Mouse (Mus musculus) intestine, postnatal 0 days (tissue): ENCODE measurements around the gene Prdm11. TPM values are rescaled to one million over a fixed set of nuclear protein-coding genes. Genes with fewer than 3 reads are reported as not detected.

Source experiments
- ATAC-seq: fragments of 200-750 bp; cut with Nextera tagmentation; 2 replicates; pipeline ENCODE4 v1.8.0; 2017; ENCODE audit warnings: mild to moderate bottlenecking, moderate TSS enrichment, moderate library complexity
- H3K27ac ChIP-seq: fragments of 300-500 bp; sonication (generic); 2 replicates; pipeline ENCODE4 v1.5.1; 2014; ENCODE audit warnings: mild to moderate bottlenecking, low read depth, low read length, moderate library complexity
- H3K27me3 ChIP-seq: fragments of 300-500 bp; sonication (generic); replicated peaks from 2 replicates; pipeline ENCODE4 v1.6.1; 2014; ENCODE audit warnings: low read length, mixed read lengths; ENCODE audit not compliant: control insufficient read depth, insufficient read depth
- H3K36me3 ChIP-seq: fragments of 300-500 bp; sonication (generic); 2 replicates; pipeline ENCODE4 v1.6.1; 2014; ENCODE audit warnings: mild to moderate bottlenecking, moderate library complexity; ENCODE audit not compliant: control insufficient read depth, insufficient read depth
- H3K4me1 ChIP-seq: fragments of 300-500 bp; sonication (generic); replicated peaks from 2 replicates; pipeline ENCODE4 v1.6.1; 2014; ENCODE audit warnings: antibody characterized with exemption, low read length, mixed read lengths; ENCODE audit not compliant: control insufficient read depth, insufficient read depth
- H3K4me2 ChIP-seq: fragments of 300-500 bp; sonication (generic); replicated peaks from 2 replicates; pipeline ENCODE4 v1.6.1; 2014; ENCODE audit warnings: low read depth, mild to moderate bottlenecking, moderate library complexity
- H3K4me3 ChIP-seq: fragments of 300-500 bp; sonication (generic); 2 replicates; pipeline ENCODE4 v1.5.1; 2014; ENCODE audit warnings: low read depth, low read length
- H3K9ac ChIP-seq: fragments of 300-500 bp; sonication (generic); 2 replicates; pipeline ENCODE4 v1.6.1; 2014; ENCODE audit warnings: mild to moderate bottlenecking, low read depth, low read length
- H3K9me3 ChIP-seq: fragments of 300-500 bp; sonication (generic); 2 replicates; pipeline ENCODE4 v1.6.1; 2016; ENCODE audit warnings: mixed run types; ENCODE audit not compliant: control insufficient read depth
- CTCF ChIP-seq: sonication (generic); IDR thresholded peaks from 2 replicates; pipeline ENCODE4 v1.5.1; 2016; ENCODE audit warnings: low read depth, mild to moderate bottlenecking, control low read depth, antibody characterized with exemption, moderate library complexity
- WGBS: fragments of 180-500 bp; shearing (Covaris S2); extraction: QIAGEN DNeasy Blood & Tissue Kit; methylation state at CpG from one replicate; pipeline ENCODE4 v1.1.7; 2014; 5-methylcytosine and 5-hydroxymethylcytosine counted together
- polyA plus RNA-seq: library from polyadenylated mRNA; unstranded; fragments of >200 nt; fragmentation: Nextera tagmentation; extraction: Ambion mirVana; gene quantifications from 2 replicates; pipeline ENCODE4 v1.2.1, GENCODE M21; 2015

Gene Prdm11
- polyA plus RNA-seq, 1 experiment from 2014 or later = 2.3 TPM

DNA sequence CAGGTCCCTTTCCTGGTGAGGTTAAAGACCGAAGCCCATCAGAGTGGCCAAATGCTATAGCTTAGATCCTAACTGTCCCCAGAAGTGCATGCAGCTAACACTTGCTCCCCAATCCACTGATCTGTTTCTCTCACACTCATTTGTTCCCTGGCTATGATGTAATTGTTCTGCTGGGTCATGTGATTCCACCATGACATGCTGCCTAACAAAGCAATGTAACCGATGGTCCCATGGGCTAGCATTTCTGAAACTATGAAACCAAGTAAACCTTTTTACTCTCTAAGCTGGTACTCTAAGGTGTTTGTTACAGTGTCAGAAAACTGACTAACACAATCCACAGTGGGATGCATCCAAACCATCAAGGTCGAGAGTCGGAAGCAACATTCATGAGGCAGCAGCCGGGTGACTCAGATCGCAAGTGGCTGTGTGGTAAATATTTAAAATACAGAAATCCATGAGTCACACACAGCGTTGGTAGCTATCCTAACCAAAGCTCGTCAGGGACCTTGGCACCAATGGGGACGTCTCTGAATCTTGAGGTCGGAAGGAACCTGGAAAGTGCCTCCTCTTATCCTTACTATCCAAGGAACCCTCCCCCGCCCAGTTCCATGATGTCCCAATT, 100.7 kb downstream of the Prdm11 start:
- no peak for ATAC-seq
- Histone ChIP-seq H3K9me3 (no peaks in the 10 kb centered on the region), H3K9ac (no peak overlapping the region), H3K36me3 (no peaks in the 10 kb centered on the region), H3K4me1 (no peaks in the 10 kb centered on the region), H3K27me3 (no peaks in the 10 kb centered on the region), H3K4me3 (no peak overlapping the region), H3K4me2 (no peak overlapping the region), H3K27ac (no peak overlapping the region)
- TF ChIP-seq CTCF = no peak
- 88% methylated on average over 11 of the region's 11 CpGs for WGBS

DNA sequence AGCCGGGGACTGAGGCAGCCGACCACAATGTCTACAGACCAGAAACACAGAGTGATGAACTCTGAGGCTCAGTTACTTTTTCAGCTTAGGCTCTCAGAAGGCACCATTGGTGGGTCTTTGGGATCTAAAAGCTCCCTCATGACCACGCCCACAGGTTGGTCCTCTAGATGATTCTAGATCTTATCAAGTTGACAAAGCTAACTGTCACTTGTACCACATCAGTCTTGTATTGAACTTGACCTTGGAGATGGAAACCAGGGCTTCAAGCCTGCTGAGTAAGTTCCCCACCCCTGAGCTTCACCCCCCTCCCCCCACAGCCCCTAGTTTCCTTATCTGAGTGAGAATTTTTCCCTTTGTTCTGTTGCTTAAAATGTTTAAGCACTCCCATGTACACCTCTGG, 101.6 kb downstream of the Prdm11 start:
- no peaks in the 10 kb centered on the region for H3K4me1 ChIP-seq
- WGBS = 86% methylated on average over 3 of the region's 3 CpGs
- H3K27ac ChIP-seq = no peak overlapping the region
- ATAC-seq = no peak
- no peak overlapping the region for H3K4me3 ChIP-seq
- no peak for TF ChIP-seq CTCF
- H3K36me3 ChIP-seq = no peaks in the 10 kb centered on the region
- H3K9me3 ChIP-seq = no peaks in the 10 kb centered on the region
- H3K27me3 ChIP-seq = no peaks in the 10 kb centered on the region
- no peak overlapping the region for H3K9ac ChIP-seq
- H3K4me2 ChIP-seq = no peak overlapping the region

DNA sequence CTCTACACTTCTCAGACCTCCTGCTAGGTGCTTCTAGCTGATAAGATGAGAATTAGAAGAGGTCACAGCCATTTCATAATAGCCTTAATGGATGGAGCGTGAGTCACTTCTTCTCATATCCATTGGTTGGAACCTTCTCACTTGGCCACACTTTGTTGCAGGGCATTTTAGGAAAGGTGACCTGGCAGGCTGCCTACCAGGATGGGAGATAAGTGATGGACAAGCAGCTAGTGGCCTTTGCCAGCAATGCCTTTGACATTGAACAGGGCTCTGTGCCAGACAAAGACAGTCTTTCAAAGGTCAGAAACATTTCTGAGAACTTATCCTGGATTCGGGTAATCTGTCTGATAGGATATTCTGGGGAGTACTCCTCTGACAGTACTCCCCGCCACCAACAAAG, 102.6 kb downstream of the Prdm11 start:
- Histone ChIP-seq H3K4me3 (no peak overlapping the region), H3K27ac (no peak overlapping the region), H3K36me3 (no peaks in the 10 kb centered on the region), H3K4me2 (no peak overlapping the region), H3K27me3 (no peaks in the 10 kb centered on the region), H3K9ac (no peak overlapping the region), H3K9me3 (no peaks in the 10 kb centered on the region), H3K4me1 (no peaks in the 10 kb centered on the region)
- no peak for TF ChIP-seq CTCF
- ATAC-seq = no peak
- 84% methylated on average over 3 of the region's 3 CpGs for WGBS

GRCm38 (mm10) chr2:92941463-92941862, 104.5 kb downstream of the Prdm11 start:
- ATAC-seq = no peak

DNA sequence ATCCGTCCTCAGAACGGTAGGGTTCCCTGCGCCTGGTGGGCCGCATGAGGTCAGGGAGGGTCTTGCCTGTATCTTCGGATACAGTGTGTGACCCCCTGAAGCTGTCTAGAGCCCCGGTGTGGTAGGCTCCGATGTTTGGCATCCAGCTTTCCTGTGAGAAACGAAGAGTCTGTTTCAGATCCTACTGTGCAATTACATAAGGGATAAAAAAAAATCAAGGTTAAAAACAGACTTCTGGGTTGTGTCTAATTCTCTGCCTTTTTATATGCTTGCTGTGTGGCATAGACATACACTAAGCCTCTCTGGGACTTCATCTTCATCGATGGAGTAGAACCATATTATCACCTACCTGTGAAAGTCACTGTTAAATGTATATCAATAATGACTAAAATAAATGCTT, 105.0 kb downstream of the Prdm11 start:
- 91% methylated on average over 9 of the region's 9 CpGs for WGBS
- ATAC-seq = no peak

More at GRCm38 (mm10) chr2:92941463-92941862, 104.5 kb downstream of the Prdm11 start:
- Histone ChIP-seq H3K4me1 (no peaks in the 10 kb centered on the region), H3K27ac (no peak overlapping the region), H3K9ac (no peak overlapping the region), H3K27me3 (no peaks in the 10 kb centered on the region), H3K4me2 (no peak overlapping the region), H3K9me3 (no peaks in the 10 kb centered on the region), H3K4me3 (no peak overlapping the region), H3K36me3 (no peaks in the 10 kb centered on the region)
- 74% methylated on average over 3 of the region's 3 CpGs for WGBS
- no peak for TF ChIP-seq CTCF

GRCm38 (mm10) chr2:92938827-92939226, 107.1 kb downstream of the Prdm11 start:
- Histone ChIP-seq H3K4me2 (no peak overlapping the region), H3K9ac (no peak overlapping the region), H3K4me3 (no peak overlapping the region), H3K36me3 (no peaks in the 10 kb centered on the region), H3K27me3 (no peaks in the 10 kb centered on the region), H3K9me3 (no peaks in the 10 kb centered on the region), H3K4me1 (no peaks in the 10 kb centered on the region), H3K27ac (no peak overlapping the region)
- TF ChIP-seq CTCF = no peak
- ATAC-seq = no peak
- 99% methylated on average over 6 of the region's 7 CpGs for WGBS

More for the DNA sequence above, 105.0 kb downstream of the Prdm11 start:
- TF ChIP-seq CTCF = no peak
- no peak overlapping the region for H3K27ac ChIP-seq
- H3K9me3 ChIP-seq = no peaks in the 10 kb centered on the region
- no peaks in the 10 kb centered on the region for H3K4me1 ChIP-seq
- no peak overlapping the region for H3K4me3 ChIP-seq
- H3K36me3 ChIP-seq = no peaks in the 10 kb centered on the region
- H3K9ac ChIP-seq = no peak overlapping the region
- no peak overlapping the region for H3K4me2 ChIP-seq
- no peaks in the 10 kb centered on the region for H3K27me3 ChIP-seq

DNA sequence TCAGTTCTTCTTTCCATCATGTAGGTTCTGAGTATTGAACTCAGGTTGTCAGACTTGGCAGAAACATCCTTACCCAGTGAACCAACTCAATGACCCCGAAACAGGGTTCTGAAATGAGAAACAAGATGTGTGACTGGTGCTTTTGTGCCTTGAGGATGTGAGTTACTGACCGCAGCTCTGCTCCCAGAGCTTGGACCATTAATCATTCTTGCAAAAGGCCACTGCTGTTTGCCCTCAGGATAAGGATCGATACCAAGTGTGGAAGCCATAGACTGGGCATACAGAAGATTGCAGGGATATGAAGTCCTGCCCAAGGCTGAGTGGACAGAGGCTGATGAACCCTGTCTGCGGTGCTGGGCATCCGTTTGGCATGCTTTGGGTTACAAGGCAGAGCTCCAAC, 107.9 kb downstream of the Prdm11 start:
- Histone ChIP-seq H3K9ac (no peak overlapping the region), H3K27ac (no peak overlapping the region), H3K4me3 (no peak overlapping the region), H3K27me3 (no peaks in the 10 kb centered on the region), H3K36me3 (no peaks in the 10 kb centered on the region), H3K9me3 (no peaks in the 10 kb centered on the region), H3K4me1 (no peaks in the 10 kb centered on the region), H3K4me2 (no peak overlapping the region)
- WGBS = 80% methylated on average over 5 of the region's 5 CpGs
- no peak for ATAC-seq
- TF ChIP-seq CTCF = no peak
